18 mouse cellular contexts compared by ENCODE assay signal in the genomic region with DNA sequence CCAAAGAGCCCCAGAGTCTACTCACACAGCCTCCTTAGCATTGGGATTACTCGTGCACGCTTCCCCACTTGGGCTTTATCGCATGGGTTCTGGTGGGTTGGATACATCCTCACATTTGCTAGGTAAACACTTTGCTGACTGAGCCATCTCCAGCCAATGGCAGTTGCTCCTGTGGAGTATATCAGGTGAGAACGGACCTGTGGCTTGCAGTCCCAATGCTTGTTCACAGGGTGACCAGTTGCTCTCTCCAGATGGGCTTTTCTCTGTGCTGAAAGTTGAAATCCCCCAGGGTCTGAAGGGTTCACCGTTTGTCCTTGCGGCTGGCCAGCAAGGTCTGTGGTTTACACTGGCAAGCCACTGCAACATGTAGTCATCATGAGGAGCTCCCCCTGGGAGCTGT.
DNase-seq lines count a peak whose midpoint lies in the region; ATAC-seq and TF ChIP-seq lines count a peak whose summit lies in the region.
"Had no signal": no experiment of that assay in that cellular context is flagged by ENCODE, and none has a peak within 500 bp of the region (broad histone marks: within the 10 kb centered on the region; RNA-seq: fewer than 3 reads in every experiment).

No protein-coding gene starts in this region.

- H3K36me3 ChIP-seq in liver, postnatal 0 days (replicated peaks; ENCODE audit: insufficient read depth, low read length), result no peaks in the 10 kb centered on the region
- no peaks in the 10 kb centered on the region for H3K36me3 ChIP-seq in liver, embryonic 12.5 days
- H3K36me3 ChIP-seq in limb, embryonic 10.5 days, result no peaks in the 10 kb centered on the region
- H3K36me3 ChIP-seq: embryonic facial prominence, embryonic 15.5 days; forebrain, embryonic 10.5 days; hindbrain, embryonic 15.5 days had no signal

- H3K27ac ChIP-seq in liver, postnatal 0 days (ENCODE audit: low read depth), result no peak overlapping the region
- H3K27ac ChIP-seq in liver, embryonic 12.5 days, result no peak overlapping the region
- H3K27ac ChIP-seq in limb, embryonic 10.5 days, result no peak overlapping the region
- H3K27ac ChIP-seq: embryonic facial prominence, embryonic 15.5 days; forebrain, embryonic 10.5 days; hindbrain, embryonic 15.5 days had no signal

- no peak for ATAC-seq in liver, postnatal 0 days
- no peak for ATAC-seq in liver, embryonic 12.5 days
- ATAC-seq: forebrain, embryonic 16.5 days had no signal

- H3K27me3 ChIP-seq in liver, postnatal 0 days (ENCODE audit: insufficient read depth, low read length), result no peaks in the 10 kb centered on the region
- H3K27me3 ChIP-seq in liver, embryonic 12.5 days (replicated peaks), result no peaks in the 10 kb centered on the region; the same call in 1 of the 2 replicates
- no peaks in the 10 kb centered on the region for H3K27me3 ChIP-seq in limb, embryonic 10.5 days (ENCODE audit: low read depth, poor library complexity, severe bottlenecking)
- H3K27me3 ChIP-seq: embryonic facial prominence, embryonic 15.5 days; hindbrain, embryonic 15.5 days had no signal

- no peak for TF ChIP-seq EP300 in liver, postnatal 0 days (IDR thresholded peaks at IDR 0.05; ENCODE audit: low read depth)

- no peak for TF ChIP-seq CTCF in liver, postnatal 0 days (IDR thresholded peaks at IDR 0.05; ENCODE audit: low read depth)

- DNase-seq in heart, adult 11 months, result peak; percentile 82
- DNase-seq in heart, postnatal 36 days, result no peak
- DNase-seq in liver, postnatal 0 days, result peak; percentile 11
- DNase-seq in 3134 (ENCODE audit: extremely low read depth, insufficient read length, low spot score), result peak; percentile 36
- DNase-seq in limb, embryonic 10.5 days (ENCODE audit: low spot score), result peak; percentile 30
- DNase-seq in right cerebral cortex, adult 2 months (ENCODE audit: low spot score in 2 of 2), result no peak
- DNase-seq: adrenal gland, adult 8-10 months; adrenal gland, postnatal 36 days; cerebellum, adult 2 months; cerebellum, postnatal 10 days; gastrocnemius, postnatal 14 days; heart, postnatal 10 days had no signal

- no peak overlapping the region for H3K9ac ChIP-seq in liver, postnatal 0 days (replicated peaks)
- H3K9ac ChIP-seq in liver, embryonic 12.5 days, result no peak overlapping the region
- H3K9ac ChIP-seq: embryonic facial prominence, embryonic 15.5 days; hindbrain, embryonic 15.5 days had no signal

- H3K9me3 ChIP-seq in liver, postnatal 0 days (ENCODE audit: low read length), result no peaks in the 10 kb centered on the region
- H3K9me3 ChIP-seq in liver, embryonic 12.5 days (replicated peaks), result no peaks in the 10 kb centered on the region
- no peaks in the 10 kb centered on the region for H3K9me3 ChIP-seq in limb, embryonic 10.5 days (replicated peaks)
- H3K9me3 ChIP-seq: embryonic facial prominence, embryonic 15.5 days; forebrain, embryonic 10.5 days; hindbrain, embryonic 15.5 days had no signal

- WGBS in liver, postnatal 0 days (ENCODE audit: insufficient replicate concordance), result 64% methylated on average over 6 of the region's 6 CpGs
- WGBS in liver, embryonic 12.5 days (ENCODE audit: insufficient replicate concordance), result 66% methylated on average over 6 of the region's 6 CpGs
- WGBS in limb, embryonic 10.5 days, result 86% methylated on average over 6 of the region's 6 CpGs

- H3K4me2 ChIP-seq in liver, postnatal 0 days (ENCODE audit: low read depth, low read length), result no peak overlapping the region
- no peak overlapping the region for H3K4me2 ChIP-seq in liver, embryonic 12.5 days
- H3K4me2 ChIP-seq: embryonic facial prominence, embryonic 15.5 days; hindbrain, embryonic 15.5 days had no signal

- intact Hi-C loops in heart, postnatal 36 days (cut with DNase I), result no loop called here

- H3K4me1 ChIP-seq in liver, postnatal 0 days (ENCODE audit: insufficient read depth), result no peaks in the 10 kb centered on the region
- H3K4me1 ChIP-seq in liver, embryonic 12.5 days, result no peaks in the 10 kb centered on the region
- peaks cover 34% of the 10 kb centered on the region for H3K4me1 ChIP-seq in limb, embryonic 10.5 days
- H3K4me1 ChIP-seq: hindbrain, embryonic 15.5 days had no signal

- no peak overlapping the region for H3K4me3 ChIP-seq in liver, postnatal 0 days (ENCODE audit: low read depth, low read length)
- H3K4me3 ChIP-seq in liver, embryonic 12.5 days, result no peak overlapping the region
- H3K4me3 ChIP-seq in limb, embryonic 10.5 days, result no peak overlapping the region
- H3K4me3 ChIP-seq: embryonic facial prominence, embryonic 15.5 days; erythroblast, embryonic 14.5 days; forebrain, embryonic 10.5 days; hindbrain, embryonic 15.5 days had no signal

Comparison
In these comparisons a context has a peak if more than half of its experiments do, and no peak if none do; other contexts are left out.
1. DNase-seq: peak in heart, adult 11 months (single experiment), liver, postnatal 0 days (single experiment), 3134 (single experiment) and limb, embryonic 10.5 days (single experiment); none in heart, postnatal 36 days (0 of 2) and right cerebral cortex, adult 2 months (0 of 2).